Mouse (Mus musculus) kidney, adult 2 months (tissue): ENCODE measurements around the gene Irf2bpl.

Source experiments
- CTCF ChIP-seq: fragments of 200-500 bp; conservative IDR thresholded peaks from 2 replicates; pipeline ENCODE4 v1.5.1; 2011; ENCODE audit warnings: low read depth, mild to moderate bottlenecking, control low read depth, low read length, moderate library complexity, mixed read lengths; ENCODE audit not compliant: insufficient read depth, insufficient read length
- POLR2A ChIP-seq: fragments of 200-500 bp; IDR thresholded peaks from one replicate; pipeline ENCODE4 v1.6.1; 2011; ENCODE audit warnings: low read depth, low read length, control low read depth

DNA sequence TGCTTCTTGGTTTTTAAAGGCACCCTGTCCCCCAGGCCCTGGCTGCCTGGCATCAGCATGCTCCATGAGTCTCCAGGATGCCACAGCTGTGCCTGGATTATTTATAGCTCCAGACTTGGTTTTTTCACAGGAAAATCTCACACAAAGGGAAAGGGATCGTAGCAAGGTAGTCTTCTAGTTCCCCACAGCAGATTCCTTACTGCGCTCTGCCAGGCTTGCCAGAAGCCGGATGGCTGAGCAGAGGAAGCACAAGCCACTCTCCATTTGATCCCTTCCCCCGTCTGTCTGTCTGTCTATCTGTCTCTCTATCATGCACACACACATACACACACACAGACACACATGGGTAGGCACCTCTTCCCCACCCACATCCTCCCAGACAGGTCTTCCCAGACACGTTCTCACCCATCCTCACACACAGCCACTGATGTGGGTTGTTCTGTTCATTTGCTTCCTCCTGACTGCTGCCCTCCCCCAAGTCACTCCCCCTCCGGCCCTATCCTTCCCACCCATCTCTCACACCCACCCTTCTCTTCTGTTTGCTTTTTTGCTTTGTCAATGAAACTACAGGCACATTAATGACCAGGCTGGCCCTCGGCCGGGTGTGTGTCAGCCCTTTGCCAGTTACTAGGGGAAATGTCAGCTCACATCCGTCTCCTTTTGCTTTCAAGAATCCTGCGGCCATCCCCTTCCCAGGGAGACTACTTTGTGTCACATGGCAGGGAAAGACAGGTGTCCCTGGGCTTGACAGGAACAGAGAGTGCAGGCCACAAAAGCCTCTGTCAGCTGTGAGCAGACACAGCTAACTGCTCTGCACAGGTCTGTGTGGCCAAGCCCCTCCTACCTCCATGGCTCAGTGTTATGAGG lies 24.4 kb downstream of the Irf2bpl start:
- TF ChIP-seq CTCF, result no peak
- TF ChIP-seq POLR2A, result no peak
